Mouse (Mus musculus) activated CD4-positive, CD25-positive, alpha-beta regulatory T cell, adult 4 months (primary cell): Measurements from ENCODE around the gene Lrrc42. TPM values are rescaled to one million over a fixed set of nuclear protein-coding genes. Genes with fewer than 3 reads are reported as not detected.

Experiments used
- ATAC-seq: one replicate; pipeline ENCODE4 v1.8.0; 2017
- polyA plus RNA-seq, 2 experiments: library from polyadenylated mRNA; unstranded; fragments of 100-300 nt; shearing (Covaris generic); gene quantifications; one replicate each; pipeline ENCODE4 v1.2.1; 2017

Lrrc42 gene
- polyA plus RNA-seq, 2 experiments from 2014 or later = 22.5 to 24.6 TPM

GRCm38 (mm10) chr4:107193841-107194240 is 59.5 kb downstream of the Lrrc42 start:
- peak; percentile 40 for ATAC-seq

GRCm38 (mm10) chr4:107185703-107186102 is 67.6 kb downstream of the Lrrc42 start:
- ATAC-seq = no peak

Other genes with a start within 250 kb of the Lrrc42 start
- gene Mrpl37, start 186.7 kb downstream of the Lrrc42 start, polyA plus RNA-seq = 10 to 100 TPM; 36.0 to 43.2 TPM
- 1 to 10 TPM; 6.1 to 8.5 TPM for gene Cyb5rl, start 186.5 kb downstream of the Lrrc42 start, polyA plus RNA-seq
- gene Cdcp2, start 156.6 kb downstream of the Lrrc42 start, polyA plus RNA-seq = not detected
- gene Tmem59, start 75.1 kb downstream of the Lrrc42 start, polyA plus RNA-seq = 100 to 1,000 TPM; 376 to 381 TPM
- gene Tceanc2, start 74.4 kb downstream of the Lrrc42 start, polyA plus RNA-seq = 10 to 100 TPM in 1 of 2 experiments, 1 to 10 TPM in 1; 9.8 to 20.5 TPM
- under 1 TPM; 0.30 to 0.47 TPM for gene Ldlrad1, start 44.4 kb downstream of the Lrrc42 start, polyA plus RNA-seq
- gene Hspb11, start 61 bp upstream of the Lrrc42 start, polyA plus RNA-seq = 10 to 100 TPM; 27.9 to 34.0 TPM
- gene Dio1, start 53.6 kb upstream of the Lrrc42 start, polyA plus RNA-seq = not detected
- gene Yipf1, start 60.8 kb upstream of the Lrrc42 start, polyA plus RNA-seq = 100 to 1,000 TPM in 1 of 2 experiments, 10 to 100 TPM in 1; 91.4 to 105 TPM
- gene Ndc1, start 114.3 kb upstream of the Lrrc42 start, polyA plus RNA-seq = 1 to 10 TPM; 7.0 TPM
- gene Glis1, start 181.1 kb upstream of the Lrrc42 start, polyA plus RNA-seq = not detected